Mouse (Mus musculus) cerebellum, adult (tissue): ENCODE measurements around the gene Lipe.

Experiments
- ATAC-seq: cut with Nextera tagmentation; 2 replicates; pipeline ENCODE4 v1.9.2; 2017; ENCODE audit warnings: mild to moderate bottlenecking, moderate library complexity, mixed read lengths; ENCODE audit not compliant: insufficient number of reproducible peaks, low FRiP score, low TSS enrichment

Lipe gene

DNA sequence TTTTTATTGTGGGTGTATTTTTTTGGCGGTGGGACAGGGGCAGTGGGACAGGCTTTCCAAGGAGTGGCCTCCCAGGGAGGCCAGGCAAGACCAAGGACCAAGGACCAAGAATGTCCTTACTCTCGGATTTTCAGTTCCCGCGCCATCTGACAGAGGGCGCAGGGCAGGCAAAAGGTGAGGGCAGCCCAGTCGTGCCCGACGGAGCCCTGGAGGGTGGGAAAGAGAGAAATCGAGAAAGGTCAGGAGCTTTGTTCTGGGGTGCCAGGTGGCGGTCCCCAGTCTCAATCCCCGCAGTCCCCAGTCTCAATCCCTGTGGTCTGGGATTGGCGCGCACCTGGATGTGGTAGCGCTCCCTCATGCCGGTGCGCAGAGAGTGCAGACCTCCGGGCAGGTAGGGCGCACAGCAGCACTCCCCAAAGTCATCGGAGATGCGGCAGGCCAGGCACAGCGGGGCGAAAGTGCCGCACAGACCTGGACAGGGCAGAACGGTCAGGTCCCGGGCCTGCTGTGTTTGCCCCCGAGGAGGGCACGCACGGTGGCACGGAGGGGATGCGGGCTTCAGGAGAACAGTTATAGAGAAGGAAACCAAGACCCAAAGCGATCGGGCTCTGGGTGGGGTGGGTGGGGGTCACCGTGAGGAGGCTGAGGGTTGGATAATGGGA is 30.7 kb downstream of the Lipe start:
- no peak for ATAC-seq

GRCm38 (mm10) chr7:25365937-25366625 is 32.4 kb downstream of the Lipe start:
- ATAC-seq: no peak

GRCm38 (mm10) chr7:25363632-25364031 is 34.9 kb downstream of the Lipe start:
- no peak for ATAC-seq

GRCm38 (mm10) chr7:25363151-25363550 is 35.4 kb downstream of the Lipe start:
- ATAC-seq: peak; percentile 53

DNA sequence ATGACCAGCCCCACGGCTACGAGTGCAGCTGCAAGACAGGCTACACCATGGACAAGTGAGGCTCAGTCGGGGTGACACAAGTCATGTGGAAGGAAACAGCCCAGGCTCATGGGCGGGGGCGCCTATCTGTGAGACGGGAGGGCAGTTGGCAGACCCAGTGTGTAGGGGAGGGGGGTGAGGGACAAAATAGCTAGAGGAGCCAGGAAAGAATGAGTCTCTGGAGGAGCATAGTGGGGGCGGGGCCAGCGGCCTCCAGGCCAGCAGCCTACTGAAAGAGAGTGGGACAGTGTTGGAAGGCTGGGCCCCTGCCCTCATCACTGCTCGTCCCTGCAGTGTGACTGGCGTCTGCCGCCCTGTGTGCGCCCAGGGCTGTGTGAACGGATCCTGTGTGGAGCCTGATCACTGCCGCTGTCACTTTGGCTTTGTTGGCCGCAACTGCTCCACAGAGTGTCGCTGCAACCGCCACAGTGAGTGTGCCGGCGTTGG is 39.7 kb downstream of the Lipe start:
- ATAC-seq: 0 out of 2 replicates have a peak, but pooled peaks have one; percentile 38

- ATAC-seq: no peak
Measured at GRCm38 (mm10) chr7:25348861-25349260, 49.6 kb downstream of the Lipe start.

DNA sequence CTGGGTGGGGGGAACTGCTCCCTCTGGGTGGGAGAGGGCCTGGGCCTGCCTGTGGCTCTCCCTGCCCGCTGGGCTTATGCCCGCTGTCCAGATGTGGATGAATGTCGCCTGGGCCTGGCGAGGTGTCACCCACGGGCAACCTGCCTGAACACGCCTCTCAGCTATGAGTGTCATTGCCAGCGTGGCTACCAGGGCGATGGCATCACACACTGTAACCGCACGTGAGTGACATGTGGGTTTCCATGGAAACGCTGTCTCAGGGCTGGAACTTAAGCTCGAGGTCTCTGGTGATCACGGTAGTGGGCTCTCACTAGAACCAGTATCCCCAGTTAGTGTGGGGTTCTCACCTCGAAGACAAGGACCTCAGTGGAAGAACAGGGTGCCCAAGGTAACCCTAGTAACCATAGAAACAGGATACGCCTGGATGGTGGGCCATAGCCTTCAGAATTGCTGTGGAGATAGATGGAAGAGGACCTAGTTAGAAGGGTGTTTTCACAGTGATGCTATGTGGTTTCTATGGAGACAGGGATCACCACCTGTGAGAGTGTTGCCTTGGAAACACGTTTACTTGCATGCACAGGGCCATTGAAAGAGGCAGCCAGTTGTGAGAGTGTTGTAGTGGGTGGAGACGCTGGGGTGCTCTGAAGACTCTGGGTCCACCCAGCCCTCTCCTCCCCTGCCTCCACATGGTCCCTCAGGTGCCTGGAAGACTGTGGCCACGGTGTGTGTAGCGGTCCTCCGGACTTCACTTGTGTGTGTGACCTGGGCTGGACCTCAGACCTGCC is 57.3 kb downstream of the Lipe start:
- no peak for ATAC-seq

DNA sequence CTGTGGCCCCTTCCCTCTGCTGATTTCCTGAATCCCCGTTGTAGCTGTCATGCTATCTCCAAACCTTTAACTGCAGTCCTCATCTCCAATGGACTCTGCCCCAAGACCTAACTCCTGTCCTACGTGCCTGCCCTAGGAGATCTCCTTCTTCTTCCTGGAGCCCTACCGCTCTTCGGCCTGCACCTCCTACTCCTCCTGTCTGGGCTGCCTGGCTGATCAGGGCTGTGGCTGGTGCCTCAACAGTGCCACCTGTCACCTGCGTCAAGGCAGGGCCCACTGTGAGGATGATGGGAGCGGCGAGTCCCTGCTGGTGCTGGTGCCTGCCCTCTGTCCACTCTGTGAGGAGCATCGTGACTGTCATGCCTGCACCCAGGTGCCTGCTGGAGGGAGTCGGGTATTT is 59.2 kb downstream of the Lipe start:
- ATAC-seq: no peak

DNA sequence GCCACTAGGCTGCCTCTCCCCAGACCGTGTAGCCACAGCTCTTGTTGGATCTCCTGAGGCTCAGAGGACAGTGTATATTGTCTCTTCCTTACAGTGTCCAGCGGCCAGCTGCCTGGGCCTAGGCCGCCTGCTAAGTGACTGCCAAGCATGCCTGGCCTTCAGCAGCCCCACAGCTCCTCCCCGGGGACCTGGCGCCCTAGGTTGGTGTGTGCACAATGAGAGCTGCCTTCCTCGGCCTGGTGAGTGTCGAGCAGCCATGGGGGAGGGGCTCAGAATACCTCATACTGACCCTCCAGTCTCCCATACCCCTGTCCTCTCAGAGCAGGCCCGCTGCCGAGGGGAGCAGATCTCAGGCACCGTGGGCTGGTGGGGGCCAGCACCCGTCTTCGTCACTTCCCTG is 64.0 kb downstream of the Lipe start:
- ATAC-seq: no peak

- ATAC-seq: no peak; the same call in 1 of the 2 replicates
Measured at GRCm38 (mm10) chr7:25333596-25334307, 64.8 kb downstream of the Lipe start.
